Comparison of ENCODE assay signal across 8 mouse cellular contexts in genomic region chr7:80232489-80233029, GRCm38 (mm10). TPM values are rescaled to one million over a fixed set of nuclear protein-coding genes. Genes with fewer than 3 reads are reported as not detected.
A peak's percentile ranks its signal among the peaks of the same experiment; 100 is the strongest.
DNase-seq lines count a peak whose midpoint lies in the region; ATAC-seq lines count a peak whose summit lies in the region.

Gene Cib1 (minus strand): TSS chr7:80232813.
Gene Gdpgp1 (plus strand): TSS chr7:80232865.

- peak within 1 kb of the TSS; percentile 70 for H3K4me2 ChIP-seq in hindbrain, embryonic 15.5 days

- peaks cover 50% of the 10 kb centered on the region for H3K79me2 ChIP-seq in macrophage (ENCODE audit: inconsistent target)

- H3K4me3 ChIP-seq in hindbrain, embryonic 15.5 days = peak within 1 kb of the TSS; percentile 93
- peak within 1 kb of the TSS; percentile 90 for H3K4me3 ChIP-seq in macrophage (ENCODE audit: inconsistent target)

- peak within 1 kb of the TSS; percentile 77 for H3K9ac ChIP-seq in hindbrain, embryonic 15.5 days

- H3K27me3 ChIP-seq in hindbrain, embryonic 15.5 days = 0 out of 2 replicates have a peak, but pooled peaks cover 5% of the 10 kb centered on the region

- H3K27ac ChIP-seq in hindbrain, embryonic 15.5 days (replicated peaks) = peak within 1 kb of the TSS; percentile 67
- peak within 1 kb of the TSS; percentile 37 for H3K27ac ChIP-seq in macrophage

- WGBS in hindbrain, embryonic 15.5 days = under 1% methylated on average over 54 of the region's 56 CpGs
- under 1% methylated on average over 48 of the region's 56 CpGs for WGBS in macrophage (ENCODE audit: missing documents)

- H3K9me3 ChIP-seq in hindbrain, embryonic 15.5 days = no peaks in the 10 kb centered on the region

- peaks cover 29% of the 10 kb centered on the region for H3K4me1 ChIP-seq in hindbrain, embryonic 15.5 days (replicated peaks)

- H3K36me3 ChIP-seq in hindbrain, embryonic 15.5 days = no peaks in the 10 kb centered on the region
- peaks cover 13% of the 10 kb centered on the region; the same call in 1 of the 2 replicates for H3K36me3 ChIP-seq in macrophage (ENCODE audit: inconsistent target)

- ATAC-seq in hindbrain, embryonic 15.5 days (ENCODE audit: low FRiP score, low read depth) = peak; percentile 96

- DNase-seq in R1 (ENCODE audit: low read depth, low spot score) = peak; percentile 97
- DNase-seq in cerebellum, postnatal 25 days = peak; percentile 92 to 96
- peak; percentile 90 to 95 for DNase-seq in frontal cortex, postnatal 36 days (ENCODE audit: low spot score in 2 of 2)
- peak; percentile 87 to 94 for DNase-seq in left cerebral cortex, adult 18-20 months (ENCODE audit: low spot score in 2 of 2)
- DNase-seq in right cerebral cortex, adult 18-20 months = peak; percentile 96
- peak; percentile 80 for DNase-seq in urinary bladder, postnatal 10 days (ENCODE audit: low spot score)

RNA-seq across cellular contexts. Expression of gene Cib1, which starts in this region (rescaled TPM):
- 36.4 and 38.3 TPM in 2 replicates for polyA plus RNA-seq in hindbrain, embryonic 15.5 days (2015; fragmentation: Nextera tagmentation; extraction: Ambion mirVana)
- 10 to 100 TPM; 20.4 to 24.3 TPM for total RNA-seq in left cerebral cortex, adult 18-20 months (2021)
- 10 to 100 TPM in 21 of 26 experiments, 1 to 10 TPM in 5; 5.4 to 28.8 (median 16.3) TPM for total RNA-seq in macrophage (2018; cell fraction: chromatin; rRNA removed)
- 10 to 100 TPM; 52.6 to 88.8 (median 69.8) TPM for total RNA-seq in macrophage (2018; cell fraction: cytosol; rRNA removed)
- total RNA-seq in macrophage (2018; cell fraction: nucleus; rRNA removed) = 10 to 100 TPM in 25 of 26 experiments, 1 to 10 TPM in 1; 9.3 to 41.7 (median 23.8) TPM
- 28.5 to 81.1 TPM (median 68.2 TPM) in 3 replicates for polyA plus RNA-seq in macrophage (2018)

RNA-seq across cellular contexts. Expression of gene Gdpgp1, which starts in this region (rescaled TPM):
- 4.5 and 4.6 TPM in 2 replicates for polyA plus RNA-seq in hindbrain, embryonic 15.5 days (2015; fragmentation: Nextera tagmentation; extraction: Ambion mirVana)
- total RNA-seq in left cerebral cortex, adult 18-20 months (2021) = 1 to 10 TPM; 5.3 to 6.4 TPM
- total RNA-seq in macrophage (2018; cell fraction: chromatin; rRNA removed) = 1 to 10 TPM in 17 of 26 experiments, under 1 TPM in 9; 0.20 to 7.5 (median 1.5) TPM
- total RNA-seq in macrophage (2018; cell fraction: cytosol; rRNA removed) = 1 to 10 TPM in 22 of 26 experiments, under 1 TPM in 4; 0.70 to 5.0 (median 2.8) TPM
- 10 to 100 TPM in 1 of 26 experiments, 1 to 10 TPM in 17, under 1 TPM in 8; 0.36 to 11.1 (median 1.7) TPM for total RNA-seq in macrophage (2018; cell fraction: nucleus; rRNA removed)
- polyA plus RNA-seq in macrophage (2018) = 2.7 to 3.2 TPM (median 3.1 TPM) in 3 replicates

Comparison
In these comparisons a context has a peak if more than half of its experiments do, and no peak if none do; other contexts are left out.
1. Peak in every context shown above with its lines: DNase-seq, ATAC-seq, H3K4me3 ChIP-seq and H3K27ac ChIP-seq.